Mouse (Mus musculus): ENCODE measurements around the gene Iqschfp.

Gene Iqschfp

DNA sequence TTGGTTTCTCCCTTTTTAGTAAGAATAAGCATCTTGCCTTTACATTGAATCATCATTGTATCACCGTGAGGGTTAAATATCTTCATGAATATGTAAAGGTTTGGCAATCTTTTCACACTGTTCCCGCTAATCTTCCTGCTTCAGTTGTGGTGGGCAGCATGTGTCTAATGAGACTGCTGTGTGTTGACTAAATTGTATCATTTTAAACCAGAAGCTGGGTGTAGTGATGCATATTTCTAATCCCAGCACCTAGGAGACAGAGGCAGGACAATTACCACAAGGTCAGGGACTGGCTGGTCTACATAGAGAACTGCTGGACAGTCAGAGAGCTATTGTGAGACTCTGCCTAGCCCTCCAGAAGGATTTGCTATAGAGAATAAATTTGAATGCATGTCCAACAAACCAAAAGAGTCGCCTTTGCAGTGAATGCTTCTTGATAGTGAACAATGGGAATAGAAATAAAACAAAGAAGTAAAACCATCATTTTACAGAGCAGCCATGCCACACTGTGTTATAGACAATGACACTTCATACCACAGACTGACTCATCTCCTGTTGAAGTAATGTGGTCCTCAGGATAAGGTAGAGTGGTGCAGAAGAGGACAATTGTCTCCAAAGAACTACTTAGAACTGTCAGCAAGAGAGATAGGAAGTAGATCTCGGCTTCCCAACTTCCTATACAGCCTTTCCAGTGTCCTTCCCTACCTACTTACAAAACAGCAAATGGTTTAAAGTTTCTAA is 310.3 kb downstream of the Iqschfp start:
- in situ Hi-C loops (cut with MboI, MseI) = no loop called here

GRCm38 (mm10) chr3:68203934-68204467 is 312.0 kb downstream of the Iqschfp start:
- in situ Hi-C loops (cut with MboI, MseI) = no loop called here

DNA sequence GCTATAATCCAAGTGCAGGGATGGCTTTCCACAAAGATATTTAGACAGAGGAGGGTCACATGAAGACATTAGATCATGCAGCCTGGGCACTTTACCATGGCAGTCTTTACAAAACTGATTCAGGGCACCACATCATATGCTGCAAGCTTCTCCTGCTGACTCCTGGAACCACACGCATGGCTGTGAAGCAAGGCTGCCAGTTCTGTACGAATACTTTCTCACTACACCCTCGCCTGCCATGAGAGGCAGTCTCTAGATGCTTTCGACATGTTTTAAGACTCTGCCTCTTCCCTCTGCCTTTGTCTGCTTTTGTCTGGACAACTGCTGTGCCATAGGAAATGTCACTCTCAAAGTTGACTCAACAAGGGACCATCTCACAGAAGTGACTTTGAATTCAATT is 318.4 kb downstream of the Iqschfp start:
- in situ Hi-C loops (cut with MboI, MseI) = loop anchor here (10.0 kb wide), 1 partner anchor 1264 kb away; no protein-coding TSS in a partner anchor

GRCm38 (mm10) chr3:68221452-68221851 is 329.4 kb downstream of the Iqschfp start:
- in situ Hi-C loops (cut with MboI, MseI) = no loop called here

GRCm38 (mm10) chr3:68239887-68240286 is 347.9 kb downstream of the Iqschfp start:
- in situ Hi-C loops (cut with MboI, MseI) = no loop called here

DNA sequence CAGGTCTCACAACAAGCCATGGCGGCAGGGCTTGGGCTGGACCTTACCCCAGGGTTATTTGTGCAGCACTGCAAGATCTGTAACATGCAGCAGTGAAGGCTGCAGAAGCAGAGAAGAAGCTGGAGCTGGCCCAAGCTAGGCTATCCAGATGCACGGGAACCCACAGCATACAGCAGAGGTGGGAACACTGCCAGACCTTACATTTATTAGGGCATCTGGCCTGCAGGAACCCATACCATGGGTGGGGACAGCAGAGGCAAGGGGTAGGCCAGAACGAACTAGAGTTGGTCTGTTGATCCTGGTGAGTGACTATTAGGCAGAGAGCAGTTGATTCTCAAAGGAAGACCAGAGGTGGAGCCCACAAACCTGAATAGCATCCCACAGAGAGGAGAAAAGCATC is 351.2 kb downstream of the Iqschfp start:
- in situ Hi-C loops (cut with MboI, MseI) = no loop called here

GRCm38 (mm10) chr3:68246154-68246553 is 354.1 kb downstream of the Iqschfp start:
- in situ Hi-C loops (cut with MboI, MseI) = no loop called here

- in situ Hi-C loops (cut with MboI, MseI) = no loop called here
Observed at GRCm38 (mm10) chr3:68250589-68250988, 358.6 kb downstream of the Iqschfp start.

- in situ Hi-C loops (cut with MboI, MseI) = no loop called here
Observed at GRCm38 (mm10) chr3:68252335-68252734, 360.3 kb downstream of the Iqschfp start.

- in situ Hi-C loops (cut with MboI, MseI) = no loop called here
Observed at GRCm38 (mm10) chr3:68262304-68262703, 370.3 kb downstream of the Iqschfp start.

- in situ Hi-C loops (cut with MboI, MseI) = no loop called here
Observed at GRCm38 (mm10) chr3:68267905-68268304, 375.9 kb downstream of the Iqschfp start.

DNA sequence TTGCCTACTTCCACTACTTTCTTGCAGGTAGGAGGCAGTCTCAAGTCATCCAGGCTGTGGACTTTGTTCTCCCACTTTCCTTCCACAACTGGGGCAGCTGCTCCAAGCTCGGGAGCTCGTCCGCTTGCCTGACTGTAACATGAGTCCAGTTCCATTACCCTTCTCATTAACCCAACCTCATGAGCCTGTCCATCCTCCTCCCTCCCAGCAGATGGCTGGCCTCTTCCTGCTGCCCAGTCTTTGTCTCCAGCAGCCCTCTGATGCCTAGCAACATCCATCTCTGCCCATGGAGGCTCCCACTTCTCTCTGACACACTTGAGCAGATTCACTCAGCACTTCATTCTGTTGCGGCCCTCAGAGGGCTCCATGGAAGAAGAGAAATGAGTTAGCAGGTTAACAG is 377.2 kb downstream of the Iqschfp start:
- in situ Hi-C loops (cut with MboI, MseI) = no loop called here

DNA sequence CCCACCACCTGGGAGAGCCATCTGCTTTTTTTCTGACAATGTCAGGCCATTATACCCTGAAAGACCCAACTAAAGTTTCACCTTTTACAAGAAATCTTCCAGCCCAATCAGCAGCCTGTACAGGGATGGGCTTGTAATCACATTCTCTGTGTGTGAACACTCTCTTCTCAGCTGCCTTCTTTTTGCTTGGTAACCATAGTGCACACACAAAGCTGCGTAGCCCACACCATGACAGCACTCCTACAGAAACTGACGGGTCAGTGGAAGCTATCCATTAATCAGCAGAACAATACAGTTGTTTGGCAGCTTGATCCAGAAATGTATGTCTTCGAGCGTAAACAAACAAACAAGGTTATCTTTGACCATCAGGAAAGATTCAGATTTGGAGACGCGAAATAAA is 378.2 kb downstream of the Iqschfp start:
- in situ Hi-C loops (cut with MboI, MseI) = no loop called here

GRCm38 (mm10) chr3:68271457-68271856 is 379.4 kb downstream of the Iqschfp start:
- in situ Hi-C loops (cut with MboI, MseI) = no loop called here

DNA sequence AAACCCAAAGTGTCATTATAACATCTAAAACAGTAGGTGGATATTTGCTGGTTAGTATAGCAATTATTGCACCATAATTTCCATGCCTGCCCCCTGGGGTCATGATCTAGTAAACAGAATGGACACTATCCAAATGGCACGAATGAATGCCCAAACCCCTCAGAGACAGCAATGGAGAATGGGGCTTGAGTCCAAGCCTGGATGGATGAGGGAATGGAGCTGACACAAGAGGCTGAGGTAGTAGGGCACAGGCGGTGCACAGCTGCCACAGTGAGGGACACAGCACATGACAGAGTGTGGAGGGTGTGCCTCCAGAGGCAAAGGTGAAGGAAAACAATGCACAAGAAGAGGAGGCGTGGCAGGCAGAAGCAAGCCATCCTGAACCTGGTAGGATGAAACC is 379.8 kb downstream of the Iqschfp start:
- in situ Hi-C loops (cut with MboI, MseI) = no loop called here

DNA sequence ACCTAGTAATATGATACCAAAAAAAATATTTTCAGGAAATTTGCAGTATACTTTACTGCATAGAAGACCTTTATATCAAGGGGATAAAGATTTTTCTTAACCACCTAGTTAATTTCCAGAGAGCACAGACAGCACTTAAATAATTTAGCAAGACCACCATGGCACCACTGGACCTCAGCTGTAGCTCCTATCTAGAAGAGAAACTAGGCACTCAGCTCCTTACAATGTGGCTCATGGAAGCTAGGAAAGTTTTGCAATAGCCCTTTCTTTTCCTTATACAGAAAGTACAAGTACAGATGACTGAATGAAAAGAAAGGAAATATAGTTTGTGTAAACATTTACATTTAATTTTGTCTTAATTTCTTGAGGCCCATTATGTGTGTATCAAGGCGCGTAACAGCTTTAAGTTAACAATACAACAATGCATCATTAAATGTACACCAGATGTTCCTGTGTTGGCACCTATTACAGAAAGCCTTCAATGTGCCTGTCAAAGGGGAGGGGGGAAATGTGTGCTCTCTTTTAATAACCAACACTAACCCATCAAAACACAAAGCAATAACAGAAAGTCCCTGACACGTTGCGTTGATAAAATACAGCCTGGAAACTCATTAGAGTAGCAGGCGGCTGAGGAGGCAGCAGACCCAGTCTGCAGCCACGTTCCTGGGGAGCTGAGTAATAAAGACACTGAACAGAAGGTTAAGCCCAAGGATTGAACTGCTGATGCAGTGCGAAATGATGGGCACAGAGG is 391.0 kb downstream of the Iqschfp start:
- in situ Hi-C loops (cut with MboI, MseI) = no loop called here

DNA sequence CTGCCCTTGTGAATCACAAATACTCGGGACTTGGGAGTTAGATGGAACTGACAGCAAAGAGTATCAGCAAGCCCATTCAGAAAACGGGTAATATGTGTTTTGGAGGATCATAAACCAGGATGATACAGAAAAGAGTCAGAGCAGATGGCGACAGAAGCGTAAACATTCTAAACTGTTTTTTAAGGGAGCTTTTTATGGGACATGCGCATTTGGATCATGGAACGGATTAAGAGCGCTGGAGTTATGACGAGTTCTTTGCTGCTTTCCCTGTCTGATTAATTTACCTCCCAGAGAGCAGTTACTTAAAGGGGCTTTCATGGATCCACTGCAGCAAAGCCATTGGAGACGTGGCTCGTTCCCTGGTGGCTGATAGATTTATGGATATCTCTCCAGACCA is 391.6 kb downstream of the Iqschfp start:
- in situ Hi-C loops (cut with MboI, MseI) = no loop called here

GRCm38 (mm10) chr3:68284500-68284899 is 392.5 kb downstream of the Iqschfp start:
- in situ Hi-C loops (cut with MboI, MseI) = no loop called here

- in situ Hi-C loops (cut with MboI, MseI) = no loop called here
Observed at GRCm38 (mm10) chr3:68296752-68297151, 404.7 kb downstream of the Iqschfp start.

DNA sequence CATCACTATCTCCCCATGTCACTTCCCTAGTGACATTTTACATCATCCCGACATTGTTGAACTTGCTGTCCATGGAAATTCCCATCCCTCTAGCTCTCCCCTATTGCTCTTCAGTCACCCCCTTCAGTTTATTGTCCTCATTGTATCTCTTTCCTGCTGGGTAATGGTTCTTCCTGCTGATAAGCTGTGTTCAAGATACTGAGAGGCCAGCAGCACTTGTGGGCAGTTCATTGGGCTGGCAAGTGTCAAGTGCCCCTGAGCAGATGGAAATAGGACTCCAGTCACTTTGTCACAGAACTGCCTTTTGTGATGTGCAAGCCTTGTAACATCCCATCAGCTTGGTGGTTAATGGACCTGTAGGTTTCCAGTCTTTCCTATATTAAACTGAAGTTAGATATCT is 413.6 kb downstream of the Iqschfp start:
- in situ Hi-C loops (cut with MboI, MseI) = no loop called here

- in situ Hi-C loops (cut with MboI, MseI) = no loop called here
Observed at GRCm38 (mm10) chr3:68306726-68307125, 414.7 kb downstream of the Iqschfp start.

DNA sequence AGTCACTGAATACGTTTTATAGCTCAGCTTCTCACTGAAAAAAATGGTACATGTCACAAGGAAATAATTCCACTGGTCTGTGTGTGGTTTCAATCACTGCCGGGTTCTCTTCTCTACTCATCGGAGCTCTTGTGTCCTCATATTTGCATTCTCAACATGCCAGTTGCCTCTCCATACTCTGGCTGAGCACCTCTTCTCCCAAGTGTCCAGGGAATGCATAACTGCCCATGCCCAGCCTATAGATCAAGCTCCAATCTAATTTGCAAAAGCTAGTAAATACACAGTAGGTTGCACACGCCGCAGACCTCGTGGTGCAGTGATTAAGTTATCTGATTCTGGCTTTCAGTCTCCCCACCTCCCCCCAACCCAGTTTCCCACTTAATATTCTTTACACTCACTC is 433.5 kb downstream of the Iqschfp start:
- in situ Hi-C loops (cut with MboI, MseI) = no loop called here

DNA sequence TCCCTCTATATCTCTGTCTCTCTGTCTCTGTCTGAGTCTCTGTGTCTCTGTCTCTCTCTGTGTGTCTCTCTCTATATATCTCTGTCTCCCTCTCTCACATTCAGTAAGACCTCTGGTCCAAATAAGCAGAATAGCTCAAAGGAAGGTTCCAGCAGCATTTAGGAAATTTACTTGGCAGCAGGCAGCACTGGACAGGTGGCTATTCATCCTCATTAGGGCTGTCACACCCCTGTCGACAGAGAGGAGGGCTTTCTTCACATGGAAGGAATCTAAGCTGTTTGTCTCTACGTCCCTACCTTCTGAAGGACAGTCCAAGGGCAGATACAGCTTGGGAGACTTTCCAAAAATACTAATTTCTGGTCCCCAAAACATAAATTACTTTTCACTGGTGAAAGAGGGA is 440.5 kb downstream of the Iqschfp start:
- in situ Hi-C loops (cut with MboI, MseI) = no loop called here

Data from T-helper 2 cell (primary cell).